Mouse (Mus musculus): ENCODE measurements around the gene Emc6.

Gene Emc6

GRCm38 (mm10) chr11:73177895-73178294 is 1.1 kb upstream of the Emc6 start:
- intact Hi-C loops (cut with DNase I), result loop anchor here (5.0 kb wide), 1 partner anchor 41 kb away; the partner anchor contains the start of gene Haspin

- intact Hi-C loops (cut with DNase I), result loop anchor here (5.0 kb wide), 1 partner anchor 40 kb away; the partner anchor contains the start of gene Haspin
These were observed 655 bp upstream of the Emc6 start for GRCm38 (mm10) chr11:73177509-73177875.

DNA sequence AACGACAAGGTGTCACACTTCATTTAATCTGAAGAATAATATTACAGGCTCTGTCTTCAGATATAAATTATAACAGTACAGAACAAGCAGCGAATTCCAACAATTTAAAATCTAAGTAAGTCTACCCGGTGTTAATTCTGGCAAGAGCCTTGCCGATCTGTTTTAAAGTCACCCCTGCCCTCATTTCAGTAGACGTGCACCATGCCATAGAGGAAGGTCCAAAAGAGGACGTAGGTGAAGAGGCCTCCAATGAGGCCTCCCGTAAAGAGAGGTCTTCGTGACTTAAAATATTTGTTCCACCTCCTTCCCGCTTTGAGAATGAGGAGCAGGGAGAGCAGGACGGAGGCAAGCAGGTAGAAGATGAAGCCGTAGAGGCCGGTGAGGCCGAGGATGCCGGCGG is 651 bp downstream of the Emc6 start:
- intact Hi-C loops (cut with DNase I), result loop anchor here (5.0 kb wide), 1 partner anchor 39 kb away; the partner anchor contains the start of gene Haspin

DNA sequence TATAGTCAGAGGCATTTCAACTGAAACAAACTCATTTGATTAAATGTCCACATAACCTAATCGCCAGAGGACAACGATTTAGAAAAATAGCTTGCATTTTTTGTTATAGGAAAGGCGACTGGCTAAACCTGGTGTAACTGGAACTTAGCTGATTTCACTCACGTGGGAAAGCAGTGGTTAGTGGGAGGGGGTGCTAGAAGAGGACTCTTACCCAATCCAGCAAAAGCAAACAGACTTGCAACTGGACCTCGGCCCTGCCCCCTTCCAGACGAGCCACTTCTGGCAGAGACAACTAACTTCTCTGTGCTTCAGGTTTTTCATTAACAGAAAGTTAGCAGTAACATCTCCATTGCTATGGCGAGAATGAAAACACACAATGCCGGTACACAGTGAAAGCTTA is 1.2 kb downstream of the Emc6 start:
- intact Hi-C loops (cut with DNase I), result loop anchor here (5.0 kb wide), 1 partner anchor 38 kb away; the partner anchor contains the start of gene Haspin

DNA sequence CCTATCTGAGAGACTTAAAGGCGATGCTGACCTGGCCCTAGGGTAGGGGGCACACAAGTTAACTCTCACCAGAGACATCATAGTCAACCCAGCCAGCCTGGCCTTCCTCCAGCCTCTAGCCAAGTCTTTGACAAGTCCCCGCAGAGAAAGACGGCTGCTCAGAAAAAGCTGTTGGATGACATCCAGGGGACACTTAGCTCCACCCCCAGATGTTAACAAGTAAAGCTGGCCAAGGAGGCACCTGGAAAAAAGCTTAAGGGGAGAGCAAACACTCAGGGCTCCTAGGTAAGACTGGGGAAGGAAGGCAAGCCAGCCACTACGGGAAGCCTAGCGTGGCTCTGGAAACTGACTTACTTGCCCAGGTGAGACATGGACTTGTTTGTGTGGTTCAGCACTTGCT is 4.7 kb downstream of the Emc6 start:
- intact Hi-C loops (cut with DNase I), result no loop called here

GRCm38 (mm10) chr11:73169231-73169630 is 7.6 kb downstream of the Emc6 start:
- intact Hi-C loops (cut with DNase I), result no loop called here

GRCm38 (mm10) chr11:73168576-73168975 is 8.3 kb downstream of the Emc6 start:
- intact Hi-C loops (cut with DNase I), result no loop called here

- intact Hi-C loops (cut with DNase I), result no loop called here
These were observed 8.8 kb downstream of the Emc6 start for GRCm38 (mm10) chr11:73168071-73168470.

- intact Hi-C loops (cut with DNase I), result no loop called here
These were observed 14.6 kb downstream of the Emc6 start for GRCm38 (mm10) chr11:73162284-73162683.

DNA sequence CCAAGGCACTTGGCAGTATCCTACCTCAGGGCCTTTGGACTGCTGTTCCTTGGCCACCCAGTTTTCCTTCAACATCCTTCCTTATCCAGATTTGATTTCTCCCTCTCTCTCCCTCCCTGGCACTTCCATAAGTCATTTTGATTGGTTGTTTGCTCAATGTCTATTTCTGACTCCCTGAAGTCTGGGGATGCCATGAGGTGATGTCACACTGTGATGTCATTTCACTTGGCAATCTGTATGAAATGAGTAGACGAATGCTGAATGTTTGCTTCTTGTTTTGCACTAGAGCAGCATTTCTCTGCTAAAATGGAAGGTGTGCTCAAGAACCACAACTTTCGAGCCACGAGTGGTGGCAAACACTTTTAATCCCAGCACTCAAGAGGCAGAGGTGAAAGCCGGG is 15.2 kb downstream of the Emc6 start:
- intact Hi-C loops (cut with DNase I), result no loop called here

- intact Hi-C loops (cut with DNase I), result no loop called here
These were observed 16.0 kb downstream of the Emc6 start for GRCm38 (mm10) chr11:73160811-73161200.

DNA sequence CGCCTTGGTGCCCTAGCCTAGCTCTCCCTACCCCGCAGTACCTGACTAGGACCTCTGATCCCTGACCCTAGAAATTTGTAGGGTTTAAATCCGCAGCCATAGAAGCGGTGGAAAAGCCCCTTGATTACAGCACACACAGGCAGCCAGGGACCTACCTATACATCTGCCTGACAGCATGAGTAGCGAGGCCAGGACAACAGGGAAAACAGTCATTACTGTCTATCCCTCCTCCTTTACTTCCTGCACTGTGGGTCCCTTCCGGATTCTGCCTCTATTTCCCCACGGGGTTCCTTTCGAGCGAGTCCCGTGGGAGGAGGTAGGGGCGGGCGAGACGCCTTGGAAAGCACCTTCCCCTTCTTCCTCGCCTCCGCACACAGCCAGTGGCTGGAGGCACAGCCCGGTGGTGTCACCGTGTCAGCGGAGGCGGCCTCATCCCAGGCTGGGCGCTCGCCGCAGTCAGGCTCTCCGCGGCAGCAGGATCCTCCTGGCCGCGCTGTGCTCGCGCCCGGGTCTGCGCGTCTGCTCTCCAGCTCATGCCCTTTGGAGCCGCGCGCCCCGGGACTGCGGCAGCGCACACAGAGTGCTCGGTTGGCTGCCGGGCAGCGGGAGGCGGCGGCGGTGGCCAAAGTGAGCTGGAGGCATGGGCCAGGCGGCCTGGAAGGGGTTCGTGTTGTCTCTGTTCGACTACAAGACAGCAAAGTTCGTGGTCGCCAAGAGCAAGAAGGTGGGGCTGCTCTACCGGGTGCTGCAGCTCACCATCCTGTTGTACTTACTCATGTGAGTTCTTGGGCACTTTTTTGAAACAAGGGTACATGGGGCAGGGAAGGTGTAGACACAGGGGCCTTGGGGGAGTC is 16.7 kb downstream of the Emc6 start, which contains the start of gene P2rx5:
TSS of gene P2rx5 (plus strand) at position 465 of the 854 bp plus-strand sequence.
- intact Hi-C loops (cut with DNase I), result no loop called here

DNA sequence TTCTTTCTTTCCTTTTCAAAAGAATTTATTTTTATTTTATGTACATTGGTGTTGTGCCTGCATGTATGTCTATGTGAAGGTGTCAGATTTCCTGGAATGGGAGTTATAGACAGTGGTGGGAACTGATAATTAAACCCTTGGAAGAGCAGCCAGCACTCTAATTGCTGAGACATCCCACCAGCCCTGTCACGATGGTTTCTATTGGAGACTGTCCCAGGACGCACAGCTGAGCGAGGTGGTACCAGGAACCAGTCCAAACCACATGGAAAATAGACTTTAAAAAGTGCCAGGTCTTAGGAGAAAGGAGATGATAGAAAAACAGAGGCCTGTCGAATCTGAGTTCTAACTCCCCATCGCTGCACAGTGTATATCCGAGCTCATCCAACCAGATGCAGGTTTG is 21.8 kb downstream of the Emc6 start:
- intact Hi-C loops (cut with DNase I), result no loop called here

DNA sequence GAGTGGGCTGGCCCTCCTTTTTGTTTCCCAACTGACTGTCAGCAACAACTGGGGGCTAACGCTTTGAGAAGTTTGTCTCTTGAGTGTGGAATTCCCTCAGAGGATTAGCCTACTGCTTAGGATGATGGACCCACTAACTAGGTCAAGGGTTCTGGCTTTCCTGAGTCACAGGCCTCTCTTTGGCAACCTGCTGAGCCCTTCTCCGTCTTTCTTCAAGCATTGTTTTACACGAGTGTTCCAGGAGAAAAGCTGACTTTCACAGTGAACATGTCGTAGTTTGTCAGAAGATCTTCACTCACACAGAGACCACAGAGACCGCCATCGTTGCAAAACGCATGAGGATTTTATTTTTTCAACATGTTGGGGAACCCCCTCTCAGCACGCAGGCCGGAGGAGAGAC is 28.6 kb downstream of the Emc6 start:
- intact Hi-C loops (cut with DNase I), result no loop called here

GRCm38 (mm10) chr11:73146975-73147365 is 29.9 kb downstream of the Emc6 start:
- intact Hi-C loops (cut with DNase I), result no loop called here

GRCm38 (mm10) chr11:73146026-73146974 is 30.5 kb downstream of the Emc6 start:
- intact Hi-C loops (cut with DNase I), result no loop called here

DNA sequence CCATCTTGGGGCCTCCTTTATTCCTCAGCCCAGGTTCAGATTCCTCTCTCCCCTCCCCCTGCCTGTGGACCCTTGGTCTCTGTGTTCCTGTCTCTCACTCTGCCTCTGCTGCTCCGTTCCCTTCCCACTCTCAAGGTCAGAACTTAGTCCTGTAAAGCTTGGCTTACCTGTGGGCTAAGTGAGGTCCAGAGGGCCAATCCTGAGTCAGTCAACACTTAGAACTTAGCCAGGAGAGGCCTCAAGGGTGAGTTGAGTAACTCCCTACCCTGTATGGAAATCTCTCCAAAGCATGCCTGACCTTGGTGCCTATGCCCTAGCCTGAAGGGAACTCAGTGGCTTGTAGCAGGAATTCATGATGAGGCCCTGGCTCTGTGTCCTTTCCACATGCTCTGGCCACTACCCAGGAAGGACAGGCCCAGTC is 32.6 kb downstream of the Emc6 start:
- intact Hi-C loops (cut with DNase I), result loop anchor here (5.0 kb wide), 1 partner anchor 138 kb away; no protein-coding TSS in a partner anchor

DNA sequence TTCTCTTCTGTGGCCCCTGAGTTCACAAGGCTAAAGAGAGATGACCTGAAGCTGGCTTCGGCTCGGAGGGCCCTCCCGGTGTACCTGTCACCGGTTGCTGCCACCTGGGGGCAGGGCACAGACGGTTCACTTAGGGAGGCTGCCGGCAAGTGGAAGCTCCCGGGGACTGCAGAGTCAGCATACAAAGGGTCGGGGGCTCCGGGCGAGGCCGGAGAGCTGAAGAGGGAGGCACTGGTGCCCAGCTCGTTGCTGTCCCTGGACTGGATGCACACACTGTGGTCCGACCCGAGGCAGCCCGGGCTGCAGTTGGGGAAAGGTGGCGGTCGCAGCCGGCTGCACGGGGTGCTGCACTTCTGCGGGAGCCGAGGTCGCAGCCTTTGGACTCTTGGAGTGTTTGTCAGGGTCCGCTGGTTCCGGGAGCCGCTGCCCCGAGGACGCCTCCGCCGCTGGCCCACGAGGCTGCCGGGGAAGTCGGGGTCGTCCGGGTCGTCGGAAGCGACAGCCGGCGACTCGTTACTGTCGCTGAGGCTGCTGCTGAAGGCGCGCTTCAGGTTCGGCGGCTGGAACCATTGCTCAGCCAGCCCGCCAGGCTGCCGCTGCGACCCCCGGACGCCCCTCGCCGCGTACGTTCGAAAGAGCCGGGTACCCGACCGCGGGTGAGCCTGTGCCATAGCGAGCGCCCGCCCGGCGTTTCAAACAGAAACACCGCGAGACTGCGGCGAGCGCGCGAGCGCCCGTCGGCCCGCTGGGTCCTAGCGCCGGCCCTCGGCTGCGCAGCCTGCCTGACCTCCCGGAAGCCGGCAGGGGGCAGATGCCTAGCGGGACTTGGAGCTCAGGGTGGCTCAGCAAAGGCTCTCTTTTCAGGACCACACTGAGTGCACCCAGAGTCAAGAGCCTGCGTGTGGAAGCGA is 39.0 kb downstream of the Emc6 start, which contains the start of gene Haspin:
TSS of gene Haspin (minus strand) at position 704 of the 911 bp plus-strand sequence.
- intact Hi-C loops (cut with DNase I), result loop anchor here (5.0 kb wide), 1 partner anchor 39 kb away; the partner anchor contains the start of genes Emc6 and Tax1bp3

DNA sequence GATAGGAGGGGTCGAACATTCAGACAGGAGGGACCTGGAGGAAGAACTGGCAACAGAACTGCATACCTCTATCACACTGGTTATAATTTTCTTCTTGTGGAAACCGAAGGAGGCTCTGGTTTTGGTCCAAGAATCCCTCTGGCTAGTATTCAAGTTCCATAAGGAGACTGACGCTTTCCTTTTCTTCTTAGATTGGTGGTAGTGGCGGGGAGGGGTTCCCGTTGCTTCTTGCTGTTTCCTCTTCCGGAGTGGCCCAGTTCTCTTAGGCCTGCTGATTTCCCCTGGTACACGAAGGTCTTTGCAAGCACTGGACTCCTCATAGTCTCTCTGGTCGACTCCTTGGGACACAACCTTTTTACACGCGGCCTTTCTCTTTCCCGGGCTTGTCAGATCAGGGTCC is 39.7 kb downstream of the Emc6 start:
- intact Hi-C loops (cut with DNase I), result loop anchor here (5.0 kb wide), 1 partner anchor 40 kb away; the partner anchor contains the start of genes Emc6 and Tax1bp3

DNA sequence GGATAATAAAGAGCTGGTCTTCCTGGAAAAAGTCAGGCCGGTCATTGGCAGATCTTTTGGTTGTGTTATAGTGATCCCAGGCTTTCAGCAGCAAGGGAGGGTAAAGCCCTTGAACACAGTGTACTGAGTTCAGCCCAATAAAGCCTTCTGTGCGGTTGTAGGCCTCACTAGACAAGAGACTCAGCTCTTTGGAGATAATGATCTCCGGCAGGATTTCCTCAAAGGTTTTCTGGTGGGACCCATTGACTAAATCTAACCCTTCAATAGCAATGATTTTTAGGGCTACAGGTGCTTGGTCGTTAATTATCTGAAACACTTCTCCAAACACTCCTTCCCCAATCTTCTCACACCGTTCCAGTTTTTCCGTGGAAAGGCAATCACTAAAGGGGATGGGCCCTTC is 40.2 kb downstream of the Emc6 start:
- intact Hi-C loops (cut with DNase I), result loop anchor here (5.0 kb wide), 1 partner anchor 41 kb away; the partner anchor contains the start of genes Emc6 and Tax1bp3

All from adrenal gland (tissue).